Mouse (Mus musculus): ENCODE data around the gene Fam129a. TPM values are rescaled to one million over a fixed set of nuclear protein-coding genes. Genes with fewer than 3 reads are reported as not detected.

The Fam129a gene
- polyA plus RNA-seq, 1 experiment = 5.8 TPM

GRCm38 (mm10) chr1:151632567-151633356 lies 61.8 kb downstream of the Fam129a start:
- no peaks in the 10 kb centered on the region; the same call in 1 of the 2 replicates for H3K4me1 ChIP-seq (ENCODE audit: control insufficient read depth, insufficient read depth, low read length)
- TF ChIP-seq CTCF (conservative IDR thresholded peaks at IDR 0.05; ENCODE audit: insufficient read depth, insufficient read length, low read depth, low read length) (no peak), POLR2A (IDR thresholded peaks at IDR 0.05; ENCODE audit: low read depth, low read length) (no peak)
- no peak overlapping the region for H3K4me3 ChIP-seq (ENCODE audit: insufficient read depth, low read depth, low read length)
- H3K27ac ChIP-seq (ENCODE audit: insufficient read depth, low read depth, low read length) = no peak overlapping the region
- no peaks in the 10 kb centered on the region for H3K36me3 ChIP-seq (ENCODE audit: control insufficient read depth, insufficient read depth, low read length)
- DNase-seq = no peak
- WGBS = 94% methylated on average over 7 of the region's 7 CpGs
- H3K27me3 ChIP-seq (replicated peaks; ENCODE audit: control insufficient read depth, insufficient read depth, low read length) = no peaks in the 10 kb centered on the region

DNA sequence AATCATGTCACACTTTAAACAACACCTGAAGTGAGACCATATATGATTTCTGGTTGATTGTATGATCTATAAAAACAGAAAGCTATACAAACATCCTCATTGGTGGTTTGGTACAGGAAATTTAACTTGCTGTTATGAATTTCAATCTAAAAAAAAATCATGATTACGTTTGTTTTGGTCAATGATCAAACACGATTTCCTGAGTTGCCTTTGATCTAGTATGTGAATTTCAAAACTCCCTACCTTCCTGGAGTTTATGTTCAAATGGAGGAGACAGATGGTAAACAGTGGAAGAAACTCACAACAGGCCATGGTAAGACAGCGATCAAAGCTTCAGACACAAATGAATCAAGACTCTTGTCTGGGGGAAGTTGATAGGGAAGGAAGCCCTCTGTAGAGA lies 65.7 kb downstream of the Fam129a start:
- H3K36me3 ChIP-seq (ENCODE audit: control insufficient read depth, insufficient read depth, low read length) = no peaks in the 10 kb centered on the region
- no peak overlapping the region for H3K27ac ChIP-seq (ENCODE audit: insufficient read depth, low read depth, low read length)
- no peak for DNase-seq
- H3K4me1 ChIP-seq (ENCODE audit: control insufficient read depth, insufficient read depth, low read length) = no peaks in the 10 kb centered on the region
- no peak for TF ChIP-seq CTCF (conservative IDR thresholded peaks at IDR 0.05; ENCODE audit: insufficient read depth, insufficient read length, low read depth, low read length)
- TF ChIP-seq POLR2A (IDR thresholded peaks at IDR 0.05; ENCODE audit: low read depth, low read length) = no peak
- no peaks in the 10 kb centered on the region for H3K27me3 ChIP-seq (replicated peaks; ENCODE audit: control insufficient read depth, insufficient read depth, low read length)
- 85% methylated on average over 3 of the region's 3 CpGs for WGBS
- H3K4me3 ChIP-seq (ENCODE audit: insufficient read depth, low read depth, low read length) = no peak overlapping the region

DNA sequence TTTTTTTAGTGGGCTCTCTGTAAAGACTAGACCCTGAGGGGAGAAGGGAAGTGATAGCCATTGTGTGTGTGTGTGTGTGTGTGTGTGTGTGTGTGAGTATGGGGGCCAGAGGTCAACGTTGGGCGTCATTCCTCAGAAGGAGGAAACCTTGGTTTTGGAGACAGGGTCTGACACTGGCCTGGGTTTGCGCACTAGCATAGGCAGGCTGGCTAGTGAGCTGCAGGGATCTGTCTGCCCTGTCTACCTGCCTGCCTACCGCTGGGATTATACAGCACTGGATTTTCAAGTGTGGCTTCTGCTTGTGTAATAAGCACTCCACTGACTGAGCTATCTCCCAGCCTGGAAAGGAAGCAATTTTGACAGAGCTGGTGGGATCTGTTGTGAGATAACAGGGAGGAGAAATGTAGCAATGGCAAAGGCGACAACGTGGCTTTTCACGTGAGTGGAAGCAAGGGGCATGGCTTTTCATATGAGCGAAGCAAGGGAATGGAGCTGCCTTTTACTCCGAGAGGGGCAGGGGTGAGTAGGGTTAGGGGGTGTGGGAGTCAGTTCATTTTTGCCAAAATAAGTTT lies 66.5 kb downstream of the Fam129a start:
- WGBS = 90% methylated on average over 9 of the region's 9 CpGs

DNA sequence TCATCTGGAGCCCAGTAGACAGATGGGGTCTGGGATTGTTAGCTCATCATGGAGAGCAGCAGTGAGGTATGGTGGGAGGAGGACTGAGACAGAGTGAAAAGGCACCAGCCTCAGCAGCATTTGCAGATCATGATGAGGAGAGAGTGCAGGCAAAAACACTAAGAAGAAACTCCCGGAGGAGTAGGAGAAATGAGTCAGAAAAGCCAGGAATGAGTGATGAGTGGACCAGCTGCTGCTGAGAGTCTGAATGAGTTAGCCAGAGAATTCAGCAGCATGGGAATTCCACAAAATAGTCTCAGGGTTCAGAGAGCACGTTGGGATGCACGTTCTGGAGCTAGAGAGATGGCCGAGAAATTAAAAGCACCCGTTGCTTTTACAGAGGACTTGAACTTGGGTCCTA lies 67.4 kb downstream of the Fam129a start:
- no peaks in the 10 kb centered on the region for H3K27me3 ChIP-seq (replicated peaks; ENCODE audit: control insufficient read depth, insufficient read depth, low read length)
- no peak for DNase-seq
- H3K36me3 ChIP-seq (ENCODE audit: control insufficient read depth, insufficient read depth, low read length) = no peaks in the 10 kb centered on the region
- no peaks in the 10 kb centered on the region for H3K4me1 ChIP-seq (ENCODE audit: control insufficient read depth, insufficient read depth, low read length)
- no peak overlapping the region for H3K4me3 ChIP-seq (ENCODE audit: insufficient read depth, low read depth, low read length)
- no peak for TF ChIP-seq CTCF (conservative IDR thresholded peaks at IDR 0.05; ENCODE audit: insufficient read depth, insufficient read length, low read depth, low read length)
- TF ChIP-seq POLR2A (IDR thresholded peaks at IDR 0.05; ENCODE audit: low read depth, low read length) = no peak
- 80% methylated on average over 5 of the region's 5 CpGs for WGBS
- no peak overlapping the region for H3K27ac ChIP-seq (ENCODE audit: insufficient read depth, low read depth, low read length)

More for the DNA sequence above, 66.5 kb downstream of the Fam129a start:
- H3K27ac ChIP-seq (ENCODE audit: insufficient read depth, low read depth, low read length) = no peak overlapping the region
- no peaks in the 10 kb centered on the region for H3K27me3 ChIP-seq (replicated peaks; ENCODE audit: control insufficient read depth, insufficient read depth, low read length)
- no peak for DNase-seq
- no peak overlapping the region for H3K4me3 ChIP-seq (ENCODE audit: insufficient read depth, low read depth, low read length)
- TF ChIP-seq POLR2A (IDR thresholded peaks at IDR 0.05; ENCODE audit: low read depth, low read length) = no peak
- no peak for TF ChIP-seq CTCF (conservative IDR thresholded peaks at IDR 0.05; ENCODE audit: insufficient read depth, insufficient read length, low read depth, low read length)
- no peaks in the 10 kb centered on the region for H3K4me1 ChIP-seq (ENCODE audit: control insufficient read depth, insufficient read depth, low read length)
- H3K36me3 ChIP-seq (ENCODE audit: control insufficient read depth, insufficient read depth, low read length) = no peaks in the 10 kb centered on the region

GRCm38 (mm10) chr1:151638770-151639169 lies 67.8 kb downstream of the Fam129a start:
- TF ChIP-seq CTCF (conservative IDR thresholded peaks at IDR 0.05; ENCODE audit: insufficient read depth, insufficient read length, low read depth, low read length) = no peak
- no peak for TF ChIP-seq POLR2A (IDR thresholded peaks at IDR 0.05; ENCODE audit: low read depth, low read length)
- Histone ChIP-seq H3K4me1 (ENCODE audit: control insufficient read depth, insufficient read depth, low read length) (no peaks in the 10 kb centered on the region), H3K4me3 (ENCODE audit: insufficient read depth, low read depth, low read length) (no peak overlapping the region), H3K27me3 (replicated peaks; ENCODE audit: control insufficient read depth, insufficient read depth, low read length) (no peaks in the 10 kb centered on the region), H3K27ac (ENCODE audit: insufficient read depth, low read depth, low read length) (no peak overlapping the region), H3K36me3 (ENCODE audit: control insufficient read depth, insufficient read depth, low read length) (no peaks in the 10 kb centered on the region)
- WGBS = 92% methylated on average over 2 of the region's 2 CpGs
- DNase-seq = no peak

DNA sequence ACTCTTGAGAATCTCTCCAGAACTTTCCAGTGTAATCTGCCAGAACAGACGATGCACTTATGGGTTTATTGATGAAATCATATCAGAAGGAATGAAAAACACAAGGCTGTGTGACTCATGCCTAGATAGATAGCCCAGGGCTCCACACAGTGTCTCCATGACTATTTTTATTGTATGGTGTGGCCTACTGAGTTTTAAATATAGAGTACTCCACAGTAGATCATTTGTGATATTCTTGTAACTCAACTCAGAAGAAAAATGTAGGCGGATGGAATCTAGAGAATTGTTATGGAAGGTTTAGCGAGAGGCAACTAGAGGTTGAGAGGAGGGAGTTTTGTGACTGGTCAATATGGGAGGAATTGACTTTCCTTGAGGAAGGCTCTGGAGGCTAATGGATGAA lies 75.4 kb downstream of the Fam129a start:
- Histone ChIP-seq H3K27ac (ENCODE audit: insufficient read depth, low read depth, low read length) (no peak overlapping the region), H3K4me3 (ENCODE audit: insufficient read depth, low read depth, low read length) (no peak overlapping the region), H3K36me3 (ENCODE audit: control insufficient read depth, insufficient read depth, low read length) (no peaks in the 10 kb centered on the region), H3K4me1 (ENCODE audit: control insufficient read depth, insufficient read depth, low read length) (0 out of 2 replicates have a peak, but pooled peaks cover 2% of the 10 kb centered on the region), H3K27me3 (replicated peaks; ENCODE audit: control insufficient read depth, insufficient read depth, low read length) (no peaks in the 10 kb centered on the region)
- 92% methylated on average over 3 of the region's 3 CpGs for WGBS
- TF ChIP-seq CTCF (conservative IDR thresholded peaks at IDR 0.05; ENCODE audit: insufficient read depth, insufficient read length, low read depth, low read length) = no peak
- TF ChIP-seq POLR2A (IDR thresholded peaks at IDR 0.05; ENCODE audit: low read depth, low read length) = no peak
- DNase-seq = no peak

- no peaks in the 10 kb centered on the region for H3K27me3 ChIP-seq (replicated peaks; ENCODE audit: control insufficient read depth, insufficient read depth, low read length)
- 0 out of 2 replicates have a peak, but pooled peaks cover 2% of the 10 kb centered on the region for H3K4me1 ChIP-seq (ENCODE audit: control insufficient read depth, insufficient read depth, low read length)
- no peak for TF ChIP-seq POLR2A (IDR thresholded peaks at IDR 0.05; ENCODE audit: low read depth, low read length)
- 0 out of 2 replicates have a peak, but pooled peaks have one; percentile 18 for TF ChIP-seq CTCF (conservative IDR thresholded peaks at IDR 0.05; ENCODE audit: insufficient read depth, insufficient read length, low read depth, low read length)
- H3K27ac ChIP-seq (ENCODE audit: insufficient read depth, low read depth, low read length) = no peak overlapping the region
- WGBS = 99% methylated on average over 4 of the region's 4 CpGs
- no peak overlapping the region for H3K4me3 ChIP-seq (ENCODE audit: insufficient read depth, low read depth, low read length)
- no peak for DNase-seq
- no peaks in the 10 kb centered on the region for H3K36me3 ChIP-seq (ENCODE audit: control insufficient read depth, insufficient read depth, low read length)
Observed at GRCm38 (mm10) chr1:151648099-151648498, 77.1 kb downstream of the Fam129a start.
